Mouse (Mus musculus): Measurements from ENCODE around the gene Foxj2. TPM values are rescaled to one million over a fixed set of nuclear protein-coding genes. Genes with fewer than 3 reads are reported as not detected.

Gene Foxj2
- polyA plus RNA-seq, 1 experiment = 12.5 TPM

DNA sequence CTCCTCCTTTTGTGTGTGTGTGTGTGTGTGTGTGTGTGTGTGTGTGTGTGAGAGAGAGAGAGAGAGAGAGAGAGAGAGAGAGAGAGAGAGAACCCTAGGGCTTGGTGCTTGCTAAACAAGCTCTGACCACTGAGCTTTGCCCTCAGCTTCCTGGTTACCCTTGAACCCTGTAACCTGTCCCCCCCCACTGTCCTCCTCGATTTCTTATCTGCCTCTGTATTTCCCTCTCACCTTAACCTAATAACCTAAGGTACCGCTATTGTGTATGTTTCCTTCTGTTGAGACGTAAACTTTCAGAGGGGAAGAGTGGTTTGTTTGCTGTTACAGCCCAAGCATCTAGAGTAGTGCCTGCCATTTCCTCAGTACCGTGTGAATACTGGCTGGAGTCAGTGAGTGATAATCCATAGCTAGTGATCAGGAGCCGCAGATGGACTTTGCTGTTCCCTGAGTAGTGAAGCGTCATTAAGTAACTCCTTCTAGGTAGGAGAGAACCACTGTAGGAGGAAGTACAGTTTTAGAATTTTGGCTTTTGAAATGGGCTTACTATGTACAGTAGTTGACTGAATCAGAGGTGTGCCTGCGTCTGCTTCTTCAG is 59.5 kb downstream of the Foxj2 start:
- TF ChIP-seq POLR2A (IDR thresholded peaks at IDR 0.05; ENCODE audit: borderline replicate concordance, extremely low read depth, insufficient read depth, insufficient read length, poor library complexity, severe bottlenecking) (no peak), CTCF (IDR thresholded peaks at IDR 0.05; ENCODE audit: borderline replicate concordance, extremely low read depth, insufficient read depth, insufficient read length) (no peak)

DNA sequence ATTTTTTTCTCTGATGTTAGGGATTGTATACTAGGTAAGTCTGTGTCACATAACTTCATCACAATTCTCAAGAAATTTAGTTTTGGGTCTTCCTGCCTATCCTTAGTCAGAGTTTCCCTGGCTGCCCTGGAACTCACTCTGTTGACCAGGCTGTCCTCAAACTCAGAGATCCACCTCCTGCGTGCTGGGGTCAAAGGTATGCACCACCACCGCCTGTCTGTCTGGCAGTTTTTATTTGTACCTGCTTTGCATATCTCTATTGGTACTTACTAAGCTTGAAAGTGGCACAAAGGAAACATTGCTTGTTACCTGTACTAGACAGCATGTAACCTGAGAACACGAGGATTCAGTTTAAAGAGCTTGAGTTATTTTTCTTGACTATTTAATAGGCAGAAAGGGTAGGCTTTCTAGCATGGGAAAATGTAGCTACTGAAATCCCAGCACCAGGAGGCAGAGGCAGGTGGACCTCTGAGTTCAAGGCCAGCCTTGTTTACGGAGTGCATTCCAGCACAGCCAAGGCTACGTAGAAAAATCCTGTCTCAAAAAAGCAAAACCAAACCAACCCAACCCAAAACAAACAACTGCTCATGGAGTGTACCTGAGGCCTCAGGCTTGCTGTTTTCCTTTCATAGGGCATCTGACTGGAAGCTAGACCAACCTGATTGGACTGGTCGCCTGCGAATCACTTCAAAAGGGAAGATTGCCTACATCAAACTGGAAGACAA is 60.2 kb downstream of the Foxj2 start:
- no peak for TF ChIP-seq CTCF (IDR thresholded peaks at IDR 0.05; ENCODE audit: borderline replicate concordance, extremely low read depth, insufficient read depth, insufficient read length)
- TF ChIP-seq POLR2A (IDR thresholded peaks at IDR 0.05; ENCODE audit: borderline replicate concordance, extremely low read depth, insufficient read depth, insufficient read length, poor library complexity, severe bottlenecking) = no peak

More for the DNA sequence above, 59.5 kb downstream of the Foxj2 start:
- no peak for DNase-seq (ENCODE audit: low read depth)

DNA sequence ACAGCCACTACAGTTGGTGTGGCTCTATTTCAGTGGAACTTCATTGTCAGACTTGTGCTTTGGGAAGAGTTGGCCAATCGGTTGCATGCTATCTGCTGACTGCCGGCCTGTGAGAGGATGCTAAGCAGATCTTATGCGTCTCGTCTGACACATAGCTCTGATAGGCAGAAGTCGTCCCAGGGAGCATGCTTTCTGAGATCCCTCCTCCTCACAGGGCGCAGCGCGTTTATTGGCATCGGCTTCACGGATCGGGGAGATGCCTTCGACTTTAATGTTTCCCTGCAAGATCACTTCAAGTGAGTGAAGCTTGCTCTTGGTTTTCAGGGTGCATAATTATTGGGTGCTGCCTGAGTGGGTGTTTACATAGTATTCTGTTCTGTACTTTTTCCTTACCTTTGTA is 61.6 kb downstream of the Foxj2 start:
- TF ChIP-seq POLR2A (IDR thresholded peaks at IDR 0.05; ENCODE audit: borderline replicate concordance, extremely low read depth, insufficient read depth, insufficient read length, poor library complexity, severe bottlenecking) = no peak
- TF ChIP-seq CTCF (IDR thresholded peaks at IDR 0.05; ENCODE audit: borderline replicate concordance, extremely low read depth, insufficient read depth, insufficient read length) = no peak

More for the DNA sequence above, 60.2 kb downstream of the Foxj2 start:
- no peak for DNase-seq (ENCODE audit: low read depth)

DNA sequence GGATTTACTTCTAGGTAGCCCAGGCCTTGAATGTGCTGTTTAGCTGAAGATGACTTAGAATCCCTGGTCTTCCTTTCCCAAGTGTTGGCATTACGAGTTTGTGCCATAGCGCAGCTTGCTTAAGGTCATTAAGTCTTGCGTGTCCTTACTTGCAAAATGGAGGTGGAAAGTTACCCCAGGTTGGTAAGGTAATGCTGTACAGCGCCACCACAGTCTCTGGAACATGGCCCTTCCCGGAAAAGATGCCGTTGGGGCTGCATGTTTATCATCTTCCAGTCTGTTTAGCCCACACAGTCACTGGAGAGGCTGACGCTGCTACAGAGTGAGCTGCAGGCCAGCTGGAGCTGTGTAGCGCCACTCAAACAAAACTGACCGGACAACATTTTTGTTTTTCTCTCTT is 63.9 kb downstream of the Foxj2 start:
- TF ChIP-seq CTCF (IDR thresholded peaks at IDR 0.05; ENCODE audit: borderline replicate concordance, extremely low read depth, insufficient read depth, insufficient read length) (no peak), POLR2A (IDR thresholded peaks at IDR 0.05; ENCODE audit: borderline replicate concordance, extremely low read depth, insufficient read depth, insufficient read length, poor library complexity, severe bottlenecking) (no peak)

More for the DNA sequence above, 61.6 kb downstream of the Foxj2 start:
- DNase-seq (ENCODE audit: low read depth) = no peak

DNA sequence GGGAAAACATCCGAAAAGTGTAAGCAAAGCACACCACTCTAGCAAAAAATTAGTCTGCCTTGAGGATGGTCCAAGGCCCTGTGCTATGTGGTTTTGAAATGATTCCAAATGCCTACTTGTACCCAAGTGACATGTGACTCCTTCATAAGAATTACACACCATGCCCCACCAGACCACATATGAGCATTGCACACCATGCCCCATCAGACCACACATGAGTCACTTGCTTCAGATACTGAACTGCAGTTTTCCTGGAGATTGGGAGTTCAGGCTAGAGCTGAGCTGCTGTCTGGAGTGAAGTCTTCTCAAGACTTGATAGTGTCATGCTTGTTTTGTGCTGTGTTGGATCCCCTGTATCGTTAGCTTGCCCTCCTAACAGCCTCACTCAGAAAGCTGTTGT is 69.9 kb downstream of the Foxj2 start:
- TF ChIP-seq POLR2A (IDR thresholded peaks at IDR 0.05; ENCODE audit: borderline replicate concordance, extremely low read depth, insufficient read depth, insufficient read length, poor library complexity, severe bottlenecking) (no peak), CTCF (IDR thresholded peaks at IDR 0.05; ENCODE audit: borderline replicate concordance, extremely low read depth, insufficient read depth, insufficient read length) (no peak)
- no peak for DNase-seq (ENCODE audit: low read depth)

More for the DNA sequence above, 63.9 kb downstream of the Foxj2 start:
- no peak for DNase-seq (ENCODE audit: low read depth)

DNA sequence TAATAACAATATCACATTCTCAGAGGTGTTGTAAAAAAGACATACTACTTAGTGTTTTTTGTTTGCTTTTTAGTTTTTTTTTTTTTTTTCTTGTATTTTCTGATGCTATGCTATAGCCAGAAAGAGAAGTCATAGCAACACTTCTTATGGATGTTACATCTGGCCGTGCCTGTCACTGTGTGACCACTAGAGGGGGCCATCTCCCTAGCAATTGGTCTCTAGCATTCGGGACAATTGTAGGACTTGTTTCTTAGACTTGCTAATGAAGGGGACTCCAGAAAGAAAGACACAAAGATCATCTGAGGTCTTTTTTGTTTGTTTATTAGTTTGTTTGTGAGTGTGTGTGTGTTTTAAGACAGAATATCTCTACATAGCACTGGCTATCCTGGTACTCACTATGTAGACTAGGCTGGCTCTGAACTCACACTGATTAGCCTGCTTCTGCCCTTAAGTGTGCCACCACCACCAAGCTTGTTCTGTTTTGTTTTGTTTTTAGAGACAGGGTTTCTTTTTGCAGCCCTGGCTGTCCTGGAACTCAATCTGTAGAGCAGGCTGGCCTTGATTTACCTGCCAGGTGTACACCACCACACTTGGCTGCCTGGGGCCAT is 72.8 kb downstream of the Foxj2 start:
- no peak for TF ChIP-seq POLR2A (IDR thresholded peaks at IDR 0.05; ENCODE audit: borderline replicate concordance, extremely low read depth, insufficient read depth, insufficient read length, poor library complexity, severe bottlenecking)
- peak; percentile 79; the same call in 1 of the 2 replicates for TF ChIP-seq CTCF (IDR thresholded peaks at IDR 0.05; ENCODE audit: borderline replicate concordance, extremely low read depth, insufficient read depth, insufficient read length)
- DNase-seq (ENCODE audit: low read depth) = peak; percentile 80

Other genes with a start within 250 kb of the Foxj2 start
- gene Apobec1, start 217.5 kb upstream of the Foxj2 start, polyA plus RNA-seq (2012; rRNA removed) = 1.9 and 3.5 TPM in 2 replicates
- not detected in 2 replicates for gene Gdf3, start 209.8 kb upstream of the Foxj2 start, polyA plus RNA-seq (2012; rRNA removed)
- gene Dppa3, start 193.5 kb upstream of the Foxj2 start, polyA plus RNA-seq (2012; rRNA removed) = not detected in 2 replicates
- 0.22 and 0.23 TPM in 2 replicates for gene Nanog, start 112.4 kb upstream of the Foxj2 start, polyA plus RNA-seq (2012; rRNA removed)
- gene Slc2a3, start 18.3 kb upstream of the Foxj2 start, polyA plus RNA-seq (2012; rRNA removed) = 25.9 and 36.3 TPM in 2 replicates
- 1.3 TPM in 2 replicates for gene C3ar1, start 36.2 kb downstream of the Foxj2 start, polyA plus RNA-seq (2012; rRNA removed)
- gene Necap1, start 54.6 kb downstream of the Foxj2 start, polyA plus RNA-seq (2012; rRNA removed) = 74.3 and 84.2 TPM in 2 replicates
- 0.90 and 1.2 TPM in 2 replicates for gene Clec4a1, start 101.9 kb downstream of the Foxj2 start, polyA plus RNA-seq (2012; rRNA removed)
- gene Clec4a3, start 132.6 kb downstream of the Foxj2 start, polyA plus RNA-seq (2012; rRNA removed) = 0.45 TPM in 1 of 2 replicates, not detected in the other
- not detected in 2 replicates for gene Clec4a4, start 170.5 kb downstream of the Foxj2 start, polyA plus RNA-seq (2012; rRNA removed)
- not detected in 2 replicates for gene Clec4b1, start 230.0 kb downstream of the Foxj2 start, polyA plus RNA-seq (2012; rRNA removed)

Data from brain, embryonic 14.5 days (tissue).